Mouse (Mus musculus): ENCODE measurements around the gene Serinc5.

Serinc5 gene

GRCm38 (mm10) chr13:92704189-92704588 lies 93.3 kb downstream of the Serinc5 start:
- no peak for DNase-seq (ENCODE audit: low read depth)

GRCm38 (mm10) chr13:92705016-92705535 lies 94.2 kb downstream of the Serinc5 start:
- DNase-seq (ENCODE audit: low read depth): no peak

- no peak for DNase-seq (ENCODE audit: low read depth)
These were observed 95.6 kb downstream of the Serinc5 start for GRCm38 (mm10) chr13:92706342-92707061.

- no peak for DNase-seq (ENCODE audit: low read depth)
These were observed 97.0 kb downstream of the Serinc5 start for GRCm38 (mm10) chr13:92707941-92708340.

GRCm38 (mm10) chr13:92708466-92708865 lies 97.6 kb downstream of the Serinc5 start:
- no peak for DNase-seq (ENCODE audit: low read depth)

GRCm38 (mm10) chr13:92709535-92709934 lies 98.6 kb downstream of the Serinc5 start:
- no peak for DNase-seq (ENCODE audit: low read depth)

GRCm38 (mm10) chr13:92710361-92710760 lies 99.5 kb downstream of the Serinc5 start:
- peak; percentile 66 for DNase-seq (ENCODE audit: low read depth)

GRCm38 (mm10) chr13:92711821-92712220 lies 100.9 kb downstream of the Serinc5 start:
- no peak for DNase-seq (ENCODE audit: low read depth)

- DNase-seq (ENCODE audit: low read depth): no peak
These were observed 101.7 kb downstream of the Serinc5 start for GRCm38 (mm10) chr13:92712619-92713018.

- DNase-seq (ENCODE audit: low read depth): no peak
These were observed 107.2 kb downstream of the Serinc5 start for GRCm38 (mm10) chr13:92717851-92718665.

GRCm38 (mm10) chr13:92721006-92721405 lies 110.1 kb downstream of the Serinc5 start:
- DNase-seq (ENCODE audit: low read depth): no peak

- no peak for DNase-seq (ENCODE audit: low read depth)
These were observed 111.5 kb downstream of the Serinc5 start for GRCm38 (mm10) chr13:92722389-92722788.

GRCm38 (mm10) chr13:92729811-92730210 lies 118.9 kb downstream of the Serinc5 start:
- DNase-seq (ENCODE audit: low read depth): no peak

GRCm38 (mm10) chr13:92731811-92732210 lies 120.9 kb downstream of the Serinc5 start:
- no peak for DNase-seq (ENCODE audit: low read depth)

- DNase-seq (ENCODE audit: low read depth): no peak
These were observed 121.9 kb downstream of the Serinc5 start for GRCm38 (mm10) chr13:92732836-92733235.

- peak; percentile 49 for DNase-seq (ENCODE audit: low read depth)
These were observed 122.4 kb downstream of the Serinc5 start for GRCm38 (mm10) chr13:92733252-92733651.

GRCm38 (mm10) chr13:92733741-92734140 lies 122.8 kb downstream of the Serinc5 start:
- DNase-seq (ENCODE audit: low read depth): no peak

GRCm38 (mm10) chr13:92735693-92736092 lies 124.8 kb downstream of the Serinc5 start:
- no peak for DNase-seq (ENCODE audit: low read depth)

- DNase-seq (ENCODE audit: low read depth): peak; percentile 41
These were observed 125.8 kb downstream of the Serinc5 start for GRCm38 (mm10) chr13:92736516-92737300.

GRCm38 (mm10) chr13:92738821-92739220 lies 127.9 kb downstream of the Serinc5 start:
- no peak for DNase-seq (ENCODE audit: low read depth)

GRCm38 (mm10) chr13:92739858-92740257 lies 129.0 kb downstream of the Serinc5 start:
- peak; percentile 32 for DNase-seq (ENCODE audit: low read depth)

GRCm38 (mm10) chr13:92740671-92741270 lies 129.9 kb downstream of the Serinc5 start:
- peak; percentile 72 for DNase-seq (ENCODE audit: low read depth)

Data from NIH3T3 (cell line).